Mouse (Mus musculus) cortical plate, adult 2 months (tissue): ENCODE measurements around the gene Erg28.

ENCODE experiments used
- CTCF ChIP-seq: fragments of 200-500 bp; IDR thresholded peaks from 2 replicates; pipeline ENCODE4 v1.5.1; 2011; ENCODE audit warnings: mild to moderate bottlenecking, control low read depth, low read length; ENCODE audit not compliant: insufficient read depth; ENCODE audit errors: extremely low read depth
- POLR2A ChIP-seq: fragments of 200-500 bp; IDR thresholded peaks from 2 replicates; pipeline ENCODE4 v1.6.1; 2011; ENCODE audit warnings: mild to moderate bottlenecking, low read length, control low read depth; ENCODE audit not compliant: insufficient read depth; ENCODE audit errors: extremely low read depth

DNA sequence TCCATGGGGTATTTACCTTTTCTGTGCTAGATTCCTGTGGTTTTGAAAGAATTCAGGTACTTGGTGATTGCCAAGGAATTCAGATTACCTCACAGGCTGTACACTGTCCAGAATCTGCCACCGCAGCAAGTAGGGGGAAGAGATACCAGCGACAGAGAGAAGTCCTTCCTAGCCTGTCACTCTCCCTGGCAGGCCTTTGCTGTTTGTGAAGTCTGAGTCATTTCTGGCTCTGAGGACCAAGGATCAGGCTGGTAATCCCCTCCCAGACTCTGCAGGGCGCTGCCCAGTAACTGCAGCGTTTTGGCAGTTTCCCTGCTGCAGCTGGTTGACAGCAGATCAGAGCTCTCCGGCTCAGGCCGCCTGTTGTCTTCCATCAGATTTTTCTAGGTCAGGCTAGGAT is 45.1 kb upstream of the Erg28 start:
- TF ChIP-seq POLR2A, result no peak
- TF ChIP-seq CTCF, result no peak
